Mouse (Mus musculus) natural killer cell, adult 2 months (primary cell): ENCODE data around the gene Stat5b.

Source experiments
- DNase-seq, 2 experiments: peaks; one replicate each; pipeline ENCODE4 v3.0.0; 2022; ENCODE audit warnings: low spot score in 2 of 2

Stat5b gene

GRCm38 (mm10) chr11:100842025-100842424 is 8.5 kb downstream of the Stat5b start:
- no peak for DNase-seq

DNA sequence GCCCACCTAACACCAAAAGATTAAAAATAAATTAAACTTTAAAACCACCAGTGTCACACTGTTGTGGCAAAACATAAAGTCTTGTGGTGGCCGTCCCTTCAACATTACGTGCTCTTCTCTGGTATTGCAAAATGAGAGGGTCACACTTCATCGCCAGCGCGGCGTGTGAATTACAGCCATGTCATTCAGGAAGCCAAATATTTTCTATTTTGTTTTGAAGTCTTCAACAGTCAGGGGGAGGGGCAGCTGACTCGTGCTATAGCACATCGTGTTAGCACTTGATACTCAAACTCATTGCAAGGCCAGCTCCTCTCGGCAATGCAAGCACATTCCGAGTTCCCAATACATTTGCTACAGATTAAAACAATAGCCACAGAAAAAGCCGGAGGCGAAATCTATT is 9.7 kb downstream of the Stat5b start:
- peak; percentile 74 to 77 for DNase-seq

GRCm38 (mm10) chr11:100839523-100839922 is 11.0 kb downstream of the Stat5b start:
- no peak for DNase-seq

GRCm38 (mm10) chr11:100838894-100839293 is 11.6 kb downstream of the Stat5b start:
- no peak for DNase-seq

GRCm38 (mm10) chr11:100836923-100837702 is 13.4 kb downstream of the Stat5b start:
- peak; percentile 34 to 45 for DNase-seq

GRCm38 (mm10) chr11:100833466-100833865 is 17.1 kb downstream of the Stat5b start:
- no peak for DNase-seq

GRCm38 (mm10) chr11:100831396-100831795 is 19.1 kb downstream of the Stat5b start:
- DNase-seq = no peak

DNA sequence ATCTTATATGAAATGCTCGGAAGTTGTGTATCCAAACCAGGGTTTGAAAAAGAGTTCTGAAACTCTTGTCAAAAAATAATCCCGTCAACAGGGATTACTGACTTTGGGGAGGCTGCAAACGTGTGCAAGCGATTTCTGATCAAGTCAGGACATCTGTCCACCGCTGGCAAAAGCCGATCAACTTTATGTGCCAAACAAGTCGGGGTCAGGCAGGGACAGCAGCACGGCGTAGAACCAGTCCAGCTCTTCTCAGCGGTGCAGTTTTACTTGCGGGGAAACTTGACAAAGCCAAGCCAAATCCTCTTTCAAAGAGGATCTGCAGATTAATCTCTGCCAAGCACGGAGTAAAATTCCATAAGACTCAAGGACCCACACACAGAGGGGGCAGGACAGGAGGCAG is 20.8 kb downstream of the Stat5b start:
- DNase-seq = no peak

DNA sequence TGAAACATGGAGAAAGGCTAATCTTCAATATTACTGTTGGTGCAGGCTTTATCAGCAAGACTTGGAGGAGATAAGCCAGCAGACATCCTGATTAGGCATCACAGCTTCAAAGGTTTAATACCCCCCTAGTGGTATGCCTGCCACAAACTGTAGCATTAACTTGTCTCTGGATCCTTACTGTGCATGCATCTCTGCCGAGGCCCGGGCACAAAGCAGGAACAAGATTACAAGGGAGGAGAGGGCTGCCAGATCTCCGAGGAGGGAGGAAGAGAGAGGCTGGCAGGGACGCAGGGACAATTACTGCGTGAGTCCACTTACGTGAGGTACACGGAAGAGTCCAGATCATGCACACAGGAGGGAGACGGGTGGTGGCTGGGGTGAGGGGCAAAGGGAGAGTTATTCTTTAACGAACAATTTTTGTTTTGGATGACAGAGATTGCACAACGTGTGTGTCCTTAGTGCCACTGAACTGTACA is 21.8 kb downstream of the Stat5b start:
- no peak for DNase-seq

- peak in 1 of 2 experiments; percentile 38 for DNase-seq
These were observed 24.2 kb downstream of the Stat5b start for GRCm38 (mm10) chr11:100826161-100826866.

- no peak for DNase-seq
These were observed 25.1 kb downstream of the Stat5b start for GRCm38 (mm10) chr11:100825451-100825850.

GRCm38 (mm10) chr11:100824496-100824895 is 26.0 kb downstream of the Stat5b start:
- DNase-seq = no peak

GRCm38 (mm10) chr11:100823543-100824313 is 26.8 kb downstream of the Stat5b start:
- peak; percentile 57 to 58 for DNase-seq

DNA sequence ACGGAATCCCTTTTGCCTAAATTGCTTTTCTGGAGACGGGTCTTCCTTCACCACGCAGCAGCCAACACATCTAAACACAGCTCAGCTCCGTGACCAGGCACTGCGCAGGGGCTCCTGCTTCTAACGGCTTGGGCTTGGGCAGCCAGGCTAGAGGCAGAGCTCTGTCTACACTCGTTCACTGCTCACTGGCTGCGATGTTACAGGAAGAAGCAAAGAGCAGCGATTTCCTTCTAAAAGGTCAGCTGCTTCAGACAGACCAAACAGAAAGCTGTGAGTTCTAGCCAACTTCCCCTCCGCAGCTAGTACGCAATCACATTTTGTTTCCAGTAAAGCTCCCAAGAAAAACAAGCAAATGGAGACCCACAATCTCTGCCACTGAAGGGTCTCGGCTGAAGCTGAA is 28.2 kb downstream of the Stat5b start:
- DNase-seq = peak; percentile 73 to 77

DNA sequence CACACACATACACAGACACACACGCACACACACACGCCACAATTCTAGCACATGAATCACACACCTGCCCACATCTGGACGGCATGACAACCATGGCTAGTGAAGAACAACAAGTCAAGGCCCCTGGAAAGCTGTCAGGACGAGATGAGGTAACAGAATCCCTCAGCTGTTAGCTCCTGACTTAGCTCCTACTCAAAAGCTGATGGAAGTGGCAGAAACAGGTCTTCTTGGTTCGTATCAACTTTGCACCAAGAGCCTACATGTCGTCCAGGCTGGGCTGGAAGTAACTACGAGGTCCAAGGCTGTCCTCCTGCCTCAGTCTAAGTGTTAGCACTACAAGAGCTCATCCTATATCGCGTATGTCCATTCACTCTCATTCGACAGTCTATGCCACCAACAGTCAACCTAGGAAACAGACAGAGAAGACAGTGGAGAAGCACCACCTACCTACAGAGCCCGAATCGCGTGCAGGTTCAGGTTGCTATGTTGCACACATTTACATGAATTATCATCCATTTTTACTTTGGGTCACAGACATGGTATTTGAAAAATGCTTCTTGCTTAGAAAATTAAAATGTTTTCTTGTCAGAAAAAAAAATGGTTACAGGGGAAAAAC is 28.8 kb downstream of the Stat5b start:
- DNase-seq = no peak

DNA sequence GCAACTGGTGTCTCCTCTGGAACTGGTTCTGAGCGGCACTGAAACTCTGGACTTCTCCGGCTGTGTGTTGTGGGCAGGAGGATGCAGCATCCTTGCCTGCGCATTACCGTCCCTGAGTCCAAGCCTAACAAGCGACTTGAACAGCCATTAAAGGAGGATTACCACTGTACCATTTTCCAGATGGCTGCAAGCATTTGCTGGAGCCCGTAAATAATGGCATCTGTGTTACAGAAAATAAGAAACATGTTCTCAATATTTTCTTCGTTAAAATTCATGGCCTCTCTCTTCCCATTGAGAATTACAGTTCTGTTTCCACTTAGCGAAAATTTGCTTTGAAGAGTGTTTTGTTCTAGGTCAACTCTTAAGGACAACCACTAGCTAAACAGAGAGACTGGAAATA is 30.5 kb downstream of the Stat5b start:
- no peak for DNase-seq

DNA sequence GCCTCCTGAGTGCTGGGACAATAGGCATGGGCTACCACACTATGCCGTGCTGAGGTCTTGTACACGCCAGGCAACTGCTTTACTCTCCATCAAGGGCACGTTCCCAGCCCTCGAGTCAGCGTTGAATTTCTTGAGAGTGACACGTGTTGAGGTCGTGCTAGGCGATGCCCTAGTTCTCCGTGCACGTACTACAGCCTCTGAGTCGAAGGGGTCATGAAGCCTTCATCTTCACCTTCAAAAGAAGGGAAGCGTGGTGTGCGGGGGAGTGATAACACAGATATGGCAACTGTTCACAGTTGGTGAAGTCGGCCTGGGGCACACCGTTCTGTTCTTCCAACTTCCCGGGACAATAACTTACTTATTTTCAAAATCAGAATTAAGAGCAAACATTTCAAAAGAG is 30.9 kb downstream of the Stat5b start:
- DNase-seq = no peak

- DNase-seq = no peak
These were observed 31.5 kb downstream of the Stat5b start for GRCm38 (mm10) chr11:100819048-100819447.

GRCm38 (mm10) chr11:100818359-100819012 is 32.0 kb downstream of the Stat5b start:
- DNase-seq = no peak

GRCm38 (mm10) chr11:100817311-100817710 is 33.2 kb downstream of the Stat5b start:
- DNase-seq = no peak

- no peak for DNase-seq
These were observed 33.7 kb downstream of the Stat5b start for GRCm38 (mm10) chr11:100816801-100817200.
